Mouse (Mus musculus): ENCODE results near the gene Ghr. TPM values are rescaled to one million over a fixed set of nuclear protein-coding genes. Genes with fewer than 3 reads are reported as not detected.

Ghr gene
- total RNA-seq, 2 experiments from 2014 or later, result 9.5 to 9.9 TPM

GRCm38 (mm10) chr15:3281216-3281615, 302.1 kb downstream of the Ghr start:
- DNase-seq, result no peak

DNA sequence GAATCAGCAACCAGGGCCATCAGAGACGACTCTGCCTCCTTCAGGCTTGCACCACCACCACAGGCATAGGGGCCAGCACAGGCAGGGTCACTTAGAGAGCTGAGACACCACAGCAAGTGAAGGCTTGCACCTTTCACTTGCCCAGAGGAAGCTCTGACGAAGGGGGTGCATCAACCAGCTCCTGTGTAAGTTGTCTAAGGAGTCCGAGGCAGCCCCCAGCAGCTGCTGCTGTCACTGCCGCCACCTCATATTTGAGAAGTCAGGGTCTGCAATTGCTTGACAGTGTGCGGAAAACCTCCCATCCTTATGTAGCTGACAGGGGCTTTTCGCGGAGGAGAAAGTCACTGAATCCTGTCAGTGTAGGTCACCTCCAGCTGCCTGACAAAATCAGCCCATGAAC, 304.1 kb downstream of the Ghr start:
- no peak for DNase-seq

DNA sequence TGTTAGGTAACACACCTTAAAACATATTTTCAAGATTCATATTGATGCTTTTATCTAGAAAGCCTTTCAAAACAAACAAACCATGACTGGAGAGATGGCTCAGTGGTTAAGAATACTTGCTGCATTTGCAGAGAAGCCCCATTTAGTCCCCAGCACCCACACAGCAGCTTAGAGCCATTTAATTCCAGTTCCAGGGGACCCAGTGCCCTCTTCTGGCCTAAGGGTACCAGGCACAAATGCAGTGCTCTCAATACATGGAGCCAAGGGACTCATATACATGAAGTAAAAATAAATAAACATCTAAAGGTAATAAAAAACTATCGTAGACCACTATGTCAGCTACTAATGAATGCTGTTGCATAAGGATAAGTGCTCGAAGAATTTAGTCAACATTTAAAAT, 305.9 kb downstream of the Ghr start:
- DNase-seq, result no peak

DNA sequence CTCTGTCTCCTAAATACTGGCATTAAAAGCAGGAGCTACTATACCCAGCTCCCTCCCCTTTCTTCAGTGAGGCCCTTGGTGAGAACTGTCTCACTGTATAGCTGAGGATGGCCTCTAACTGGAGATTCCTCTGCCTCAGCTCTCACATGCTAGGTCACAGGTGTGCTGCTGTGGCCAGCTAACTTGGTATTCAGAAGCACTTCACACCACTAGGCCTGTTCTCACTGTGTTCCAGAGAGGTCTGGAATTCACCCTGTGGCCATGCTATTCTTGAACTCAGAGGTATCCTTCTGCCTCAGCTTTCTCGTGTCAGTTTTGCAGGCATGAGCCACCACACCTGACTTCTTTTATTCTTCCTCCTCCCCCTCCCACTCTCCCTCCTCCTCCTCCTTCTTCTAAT, 310.1 kb downstream of the Ghr start:
- no peak for DNase-seq

- DNase-seq, result no peak
Measured at GRCm38 (mm10) chr15:3271216-3271615, 312.1 kb downstream of the Ghr start.

GRCm38 (mm10) chr15:3270646-3271077, 312.6 kb downstream of the Ghr start:
- peak; percentile 43 to 48 for DNase-seq

GRCm38 (mm10) chr15:3269996-3270645, 313.2 kb downstream of the Ghr start:
- no peak for DNase-seq

DNA sequence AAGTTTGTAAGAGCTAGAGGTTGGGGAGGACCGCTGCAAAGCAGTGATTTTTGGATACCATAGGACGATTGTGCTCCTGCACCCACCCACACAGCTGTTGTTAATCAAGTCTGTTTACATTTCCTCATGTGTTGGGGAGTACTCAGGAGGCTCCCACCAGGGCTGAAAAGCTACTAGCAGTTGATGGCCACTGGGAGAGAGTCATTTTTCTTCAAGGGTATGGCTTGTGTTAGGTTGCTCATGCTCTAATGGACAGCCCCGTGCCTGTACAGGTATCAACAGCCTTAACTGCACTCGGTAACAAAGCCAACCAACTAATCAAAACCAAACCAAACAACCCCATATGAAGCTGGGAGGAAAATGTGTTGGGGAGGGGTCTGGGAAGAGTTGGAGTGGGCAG, 313.8 kb downstream of the Ghr start:
- DNase-seq, result no peak

GRCm38 (mm10) chr15:3268247-3268646, 315.0 kb downstream of the Ghr start, which contains the start of gene Selenop:
Gene Selenop (plus strand): TSS chr15:3268547.
- DNase-seq, result no peak
